Mouse (Mus musculus) embryonic fibroblast, embryonic 13.5 days (primary cell): ENCODE data around the gene Ggta1.

Source experiments
- CTCF ChIP-seq: IDR thresholded peaks from 2 replicates; pipeline ENCODE4 v1.5.1; 2011; ENCODE audit warnings: mild to moderate bottlenecking, control low read depth, low read length, moderate library complexity, borderline replicate concordance; ENCODE audit not compliant: insufficient read depth
- POLR2A ChIP-seq: IDR thresholded peaks from 2 replicates; pipeline ENCODE4 v1.6.1; 2011; ENCODE audit warnings: low read depth, mild to moderate bottlenecking, control low read depth, low read length, moderate library complexity

DNA sequence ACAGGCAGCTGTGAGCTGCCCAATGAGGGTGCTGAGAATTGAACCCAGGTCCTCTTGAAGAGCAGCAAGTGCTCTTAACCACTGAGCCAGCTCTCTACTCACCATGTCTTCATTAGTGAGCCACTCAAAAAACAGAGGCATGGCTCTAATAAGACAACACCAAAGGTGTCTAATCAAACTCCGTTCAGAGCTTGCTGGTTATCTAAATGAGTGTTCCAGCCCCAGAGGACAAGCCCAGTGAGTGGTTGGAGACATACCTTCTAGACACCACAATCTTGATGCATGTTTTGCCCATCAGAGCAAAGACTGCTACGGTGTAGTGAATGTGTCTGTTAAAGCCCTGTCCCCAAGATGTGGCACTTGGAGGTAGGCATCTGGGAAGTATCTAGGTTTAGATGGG lies 43.4 kb downstream of the Ggta1 start:
- TF ChIP-seq CTCF, result no peak
- TF ChIP-seq POLR2A, result no peak
